ENCODE assay signal across 8 mouse cellular contexts in the genomic region with DNA sequence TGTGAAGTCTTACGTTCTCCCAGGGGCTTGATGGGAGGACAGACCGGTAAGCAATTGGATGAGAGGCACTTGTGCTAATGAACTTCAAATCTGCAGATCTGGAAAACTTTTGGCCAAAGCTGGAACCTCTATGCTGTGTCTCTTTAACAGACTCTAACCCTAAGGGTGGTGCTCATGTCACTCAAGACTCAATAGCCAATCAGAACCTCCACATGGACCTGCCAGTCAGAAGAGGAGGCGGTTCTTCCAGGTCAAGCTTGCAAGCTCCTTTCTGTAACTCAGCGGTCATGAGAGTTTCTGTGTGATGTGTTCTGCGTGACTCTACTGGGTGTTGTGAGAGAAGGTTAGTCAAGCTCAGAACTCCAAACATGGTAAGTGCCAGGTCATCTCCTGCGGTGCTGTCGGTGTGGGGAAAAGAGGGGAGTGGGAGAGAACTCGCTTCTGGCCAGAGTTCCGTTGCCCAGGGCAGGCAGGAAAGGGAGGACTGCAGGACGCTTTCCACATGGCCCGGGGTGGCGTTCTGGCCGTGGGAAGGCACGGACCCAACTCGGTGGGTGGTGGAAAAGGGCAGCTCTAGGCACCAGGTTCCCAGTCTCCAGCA. TPM values are rescaled to one million over a fixed set of nuclear protein-coding genes. Genes with fewer than 3 reads are reported as not detected.
A peak's percentile ranks its signal among the peaks of the same experiment; 100 is the strongest.
DNase-seq lines count a peak whose midpoint lies in the region; ATAC-seq and TF ChIP-seq lines count a peak whose summit lies in the region.
"Not testable (repeated sequence)": the region's sequence is repeated elsewhere in the genome, so short reads cannot be mapped to it uniquely, and the experiment has no call there.

A gene (plus strand): TSS at position 274 of the 601 bp plus-strand sequence.

- not testable (repeated sequence) for H3K9me3 ChIP-seq in E14TG2a.4 (ENCODE audit: low read length); neural tube, embryonic 13.5 days

- TF ChIP-seq CTCF in E14TG2a.4 (conservative IDR thresholded peaks at IDR 0.05; ENCODE audit: low read length); cerebellum, adult 2 months (IDR thresholded peaks at IDR 0.05; ENCODE audit: borderline replicate concordance, insufficient read depth, low read depth, low read length); testis, adult 2 months (IDR thresholded peaks at IDR 0.05; ENCODE audit: control insufficient read depth, insufficient read depth, insufficient replicate concordance, low read depth, low read length): not testable (repeated sequence)

- WGBS in cerebellum, adult 2 months: under 1% methylated on average over 15 of the region's 15 CpGs
- WGBS in neural tube, embryonic 13.5 days: 4% methylated on average over 15 of the region's 15 CpGs

- H3K4me3 ChIP-seq in E14TG2a.4 (replicated peaks; ENCODE audit: low read length): peak within 1 kb of the TSS; percentile 86
- H3K4me3 ChIP-seq in cerebellum, adult 2 months (replicated peaks; ENCODE audit: insufficient read depth, low read depth, low read length): peak within 1 kb of the TSS; percentile 65
- peak within 1 kb of the TSS; percentile 59 for H3K4me3 ChIP-seq in neural tube, embryonic 13.5 days
- peak within 1 kb of the TSS; percentile 85 for H3K4me3 ChIP-seq in testis, adult 2 months (ENCODE audit: control insufficient read depth, low read depth, low read length)

- not testable (repeated sequence) for H3K4me1 ChIP-seq in E14TG2a.4 (replicated peaks; ENCODE audit: low read depth, low read length); cerebellum, adult 2 months (ENCODE audit: control insufficient read depth, insufficient read depth, low read length); neural tube, embryonic 13.5 days (replicated peaks); testis, adult 2 months (ENCODE audit: control insufficient read depth, insufficient read depth, low read length)

- peak; percentile 66 to 77 for DNase-seq in cerebellum, adult 2 months
- DNase-seq in frontal cortex, adult 2 months (ENCODE audit: extremely low spot score in 1 of 2, low spot score in 1 of 2): peak; percentile 44 to 45
- peak; percentile 60 to 70 for DNase-seq in layer of hippocampus, adult 8-10 months (ENCODE audit: low spot score in 2 of 2)
- peak; percentile 68 to 76 for DNase-seq in lung, adult 18-20 months

- not testable (repeated sequence) for TF ChIP-seq POLR2A in cerebellum, adult 2 months (IDR thresholded peaks at IDR 0.05; ENCODE audit: borderline replicate concordance, insufficient read depth, low read length); testis, adult 2 months (IDR thresholded peaks at IDR 0.05; ENCODE audit: control insufficient read depth, low read depth, low read length)

- H3K27ac ChIP-seq in cerebellum, adult 2 months (ENCODE audit: insufficient read depth, low read length); neural tube, embryonic 13.5 days (replicated peaks); testis, adult 2 months (ENCODE audit: control insufficient read depth, insufficient read depth, low read depth, low read length): not testable (repeated sequence)

- H3K36me3 ChIP-seq in E14TG2a.4 (ENCODE audit: insufficient read depth, low read length); neural tube, embryonic 13.5 days; testis, adult 2 months (ENCODE audit: control insufficient read depth, insufficient read depth, low read length): not testable (repeated sequence)

- H3K9ac ChIP-seq in neural tube, embryonic 13.5 days: peak within 1 kb of the TSS; percentile 73

- not testable (repeated sequence) for ATAC-seq in hematopoietic stem cell, adult 5-6 weeks (replicated peaks in 1 of 2; ENCODE audit: insufficient read depth in 1 of 2, low FRiP score in 2 of 2, low TSS enrichment in 1 of 2, low read depth in 1 of 2, poor library complexity in 2 of 2, severe bottlenecking in 2 of 2); neural tube, embryonic 13.5 days (ENCODE audit: low read depth)

- H3K27me3 ChIP-seq in E14TG2a.4 (ENCODE audit: insufficient read depth, low read length); cerebellum, adult 2 months (ENCODE audit: control insufficient read depth, insufficient read depth, low read length); neural tube, embryonic 13.5 days; testis, adult 2 months (ENCODE audit: control insufficient read depth, insufficient read depth, low read length): not testable (repeated sequence)

- H3K4me2 ChIP-seq in neural tube, embryonic 13.5 days: peak within 1 kb of the TSS; percentile 58

RNA-seq across cellular contexts. Expression of the gene that starts here (rescaled TPM):
- polyA plus RNA-seq in cerebellum, adult 2 months (2012; rRNA removed): 15.4 and 15.9 TPM in 2 replicates
- 10.4 and 11.9 TPM in 2 replicates for polyA plus RNA-seq in frontal cortex, adult 2 months (2012; rRNA removed)
- 33.7 and 42.2 TPM in 2 replicates for total RNA-seq in hematopoietic stem cell, adult 5-6 weeks (2017)
- 10 to 100 TPM; 30.7 to 40.8 (median 31.1) TPM for total RNA-seq in layer of hippocampus, adult 8-10 months (2022)
- 8.4 and 9.7 TPM in 2 replicates for polyA plus RNA-seq in neural tube, embryonic 13.5 days (2015; fragmentation: Nextera tagmentation; extraction: Ambion mirVana)
- 0.22 and 0.28 TPM in 2 replicates for polyA plus RNA-seq in testis, adult 2 months (2012; rRNA removed)
